Mouse (Mus musculus) embryo, embryonic 10.5 days (tissue): Measurements from ENCODE around the gene Mex3b.

Source experiments
- DNase-seq: peaks from one replicate; pipeline ENCODE4 v3.0.0-alpha.2; 2015; ENCODE audit warnings: low spot score

The Mex3b gene

DNA sequence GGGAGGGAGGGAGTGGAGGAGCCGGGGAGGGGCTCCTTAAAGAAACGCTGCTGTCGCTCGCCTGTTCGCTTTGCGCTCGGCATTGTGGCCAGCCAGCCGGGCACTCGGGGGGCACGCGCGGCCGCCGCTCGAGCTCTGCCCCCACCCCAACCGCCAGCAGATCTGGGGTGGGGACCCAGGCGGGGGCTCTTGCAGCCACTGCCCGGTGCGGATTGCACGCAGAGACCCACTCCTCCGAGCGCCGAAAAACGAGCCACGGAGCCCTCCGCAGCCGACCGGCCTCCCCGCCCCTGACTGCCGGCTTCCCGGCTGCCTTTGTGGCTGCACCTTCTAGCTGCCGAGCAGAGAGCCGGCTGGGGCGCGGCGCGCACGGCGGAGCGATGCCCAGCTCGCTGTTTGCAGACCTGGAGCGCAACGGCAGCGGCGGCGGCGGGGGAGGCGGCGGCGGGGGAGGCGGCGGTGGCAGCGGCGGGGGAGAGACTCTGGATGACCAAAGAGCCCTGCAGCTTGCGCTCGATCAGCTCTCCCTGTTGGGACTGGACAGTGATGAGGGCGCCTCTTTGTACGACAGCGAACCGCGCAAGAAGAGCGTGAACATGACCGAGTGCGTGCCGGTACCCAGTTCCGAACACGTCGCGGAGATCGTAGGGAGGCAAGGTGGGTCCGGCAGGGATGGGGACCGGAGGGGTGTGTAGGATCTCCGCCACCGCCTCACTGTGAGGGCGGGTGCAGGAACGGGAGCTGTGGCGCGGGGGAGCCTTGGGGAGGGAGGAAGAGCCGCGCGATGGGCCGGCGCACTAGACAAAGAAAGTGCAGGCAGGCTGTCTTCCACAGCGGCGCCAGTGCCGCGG lies at the start of gene Mex3b:
TSS of gene Mex3b (plus strand) at position 63 of the 851 bp plus-strand sequence.
- peak; percentile 61 for DNase-seq

GRCm38 (mm10) chr7:82819541-82819940 lies 47.6 kb upstream of the Mex3b start:
- no peak for DNase-seq

GRCm38 (mm10) chr7:82820661-82821060 lies 46.5 kb upstream of the Mex3b start:
- no peak for DNase-seq

DNA sequence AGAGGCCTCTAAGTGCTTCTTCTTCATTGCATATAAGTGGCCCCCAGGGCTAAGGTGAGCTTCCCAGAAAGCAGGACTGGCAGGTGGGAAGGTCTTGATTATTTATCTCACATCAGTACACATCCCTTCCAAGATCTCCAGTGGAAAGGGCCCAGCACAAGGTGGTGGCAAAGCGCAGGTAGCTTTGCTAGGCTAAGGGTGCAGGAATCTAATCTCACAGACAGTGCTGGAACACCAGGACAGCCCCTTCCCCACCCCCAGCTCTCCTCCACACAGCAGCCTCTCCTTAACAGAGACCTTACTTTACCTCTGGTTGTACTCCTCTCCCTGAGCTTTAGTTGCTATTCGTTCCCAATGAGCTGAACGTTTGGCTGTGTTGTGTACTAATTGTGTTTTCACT lies 45.6 kb upstream of the Mex3b start:
- no peak for DNase-seq

- DNase-seq: no peak
Measured at GRCm38 (mm10) chr7:82822528-82822927, 44.6 kb upstream of the Mex3b start.

- no peak for DNase-seq
Measured at GRCm38 (mm10) chr7:82828193-82828592, 38.9 kb upstream of the Mex3b start.

GRCm38 (mm10) chr7:82829516-82829915 lies 37.6 kb upstream of the Mex3b start:
- DNase-seq: no peak

- no peak for DNase-seq
Measured at GRCm38 (mm10) chr7:82834471-82834870, 32.7 kb upstream of the Mex3b start.

DNA sequence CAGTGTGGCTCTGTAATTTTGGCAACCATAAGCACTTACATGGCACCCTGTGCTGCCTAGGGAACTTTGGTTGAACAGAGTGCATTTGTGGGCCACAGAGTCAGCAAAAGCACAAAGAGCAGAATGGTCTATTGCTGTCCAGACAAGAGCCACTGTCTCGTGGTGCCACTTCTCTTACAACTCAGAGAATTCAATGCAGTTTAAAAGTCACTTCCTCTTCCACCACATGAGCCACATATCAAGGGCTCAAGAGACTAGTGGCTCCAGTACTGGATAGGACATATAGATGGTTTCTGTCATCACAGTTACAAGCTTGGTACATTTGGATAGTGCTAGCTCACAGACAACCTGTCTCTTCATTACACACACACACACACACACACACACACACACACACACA lies 28.7 kb upstream of the Mex3b start:
- DNase-seq: no peak

GRCm38 (mm10) chr7:82838965-82839675 lies 28.0 kb upstream of the Mex3b start:
- DNase-seq: peak; percentile 18

- no peak for DNase-seq
Measured at GRCm38 (mm10) chr7:82842222-82842920, 24.8 kb upstream of the Mex3b start.

DNA sequence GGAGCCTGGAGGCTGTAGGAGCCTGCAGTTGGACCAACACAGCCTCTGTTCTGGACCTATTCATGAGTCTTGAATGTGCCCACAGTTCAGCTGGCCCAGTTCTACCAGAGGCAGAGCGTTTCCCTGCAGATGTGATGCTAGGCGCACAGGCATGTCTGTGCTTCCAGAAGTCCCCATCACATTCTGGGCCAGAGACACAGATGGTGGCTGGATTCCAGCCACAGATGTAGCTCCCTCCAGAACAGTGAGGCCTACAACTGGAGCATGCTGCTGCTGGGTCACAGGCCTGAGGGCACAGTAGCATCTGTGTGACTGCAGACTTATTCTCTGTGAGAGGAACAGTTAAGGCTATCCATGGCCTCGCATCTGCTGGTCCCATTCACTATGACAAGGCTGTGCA lies 16.4 kb upstream of the Mex3b start:
- DNase-seq: no peak

DNA sequence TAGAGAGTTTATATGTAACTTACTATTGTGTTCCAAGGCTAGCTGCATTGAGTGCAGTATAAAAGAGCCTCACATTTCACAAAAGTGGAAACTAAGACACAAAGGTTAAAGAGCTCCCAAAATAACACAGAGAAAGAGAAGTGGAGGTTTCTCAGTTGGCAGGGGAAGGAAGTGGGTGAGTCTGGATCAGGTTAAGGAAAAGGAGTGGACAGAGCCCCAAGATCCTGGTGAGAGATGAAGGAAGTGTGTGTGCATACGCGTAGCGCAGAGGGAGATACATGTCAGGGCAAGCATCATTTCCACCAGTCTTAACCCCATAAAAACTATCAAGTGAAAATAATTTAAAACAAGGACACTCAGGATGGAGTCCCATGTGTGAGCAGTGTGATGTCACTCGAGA lies 15.5 kb upstream of the Mex3b start:
- DNase-seq: no peak

GRCm38 (mm10) chr7:82854195-82854766 lies 12.9 kb upstream of the Mex3b start:
- DNase-seq: peak; percentile 45

DNA sequence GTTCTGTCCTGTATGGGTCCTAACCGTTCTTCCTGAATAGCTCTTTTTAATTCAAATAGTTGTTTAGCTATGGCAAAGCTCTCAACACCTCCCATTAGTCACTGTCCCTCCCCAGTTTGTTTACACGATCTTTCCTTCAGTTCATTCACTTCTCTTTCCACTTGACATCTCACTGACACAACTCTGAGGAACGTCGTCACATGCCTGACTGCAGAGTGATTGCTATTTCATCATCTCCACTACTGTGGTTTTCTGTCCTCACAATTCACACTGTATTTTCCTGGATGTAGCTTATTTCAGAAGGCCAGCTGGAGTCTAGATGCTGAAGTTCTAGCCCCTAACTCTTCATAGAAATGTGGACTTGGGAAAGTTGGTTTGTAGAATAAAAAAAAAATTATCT lies 8.5 kb upstream of the Mex3b start:
- DNase-seq: no peak

- no peak for DNase-seq
Measured at GRCm38 (mm10) chr7:82860626-82861025, 6.5 kb upstream of the Mex3b start.

GRCm38 (mm10) chr7:82863341-82863740 lies 3.8 kb upstream of the Mex3b start:
- DNase-seq: peak; percentile 14

GRCm38 (mm10) chr7:82864260-82864990 lies 2.7 kb upstream of the Mex3b start:
- DNase-seq: peak; percentile 43

GRCm38 (mm10) chr7:82864991-82865771 lies 2.0 kb upstream of the Mex3b start:
- peak; percentile 71 for DNase-seq

- peak; percentile 98 for DNase-seq
Measured at GRCm38 (mm10) chr7:82865834-82866485, 1.2 kb upstream of the Mex3b start.
